Mouse (Mus musculus) C2C12 (cell line): ENCODE data around the gene Acd.

Experiments used
- CEBPB ChIP-seq: IDR thresholded peaks from one replicate; pipeline ENCODE4 v1.6.1; 2011; ENCODE audit warnings: low read depth, mild to moderate bottlenecking, control low read depth, moderate library complexity
- CTCF ChIP-seq: IDR thresholded peaks from one replicate; pipeline ENCODE4 v1.5.1; 2011; ENCODE audit not compliant: control insufficient read depth, insufficient read depth, insufficient read length
- MAX ChIP-seq: IDR thresholded peaks from one replicate; pipeline ENCODE4 v1.6.1; 2011; ENCODE audit warnings: mild to moderate bottlenecking, control low read depth
- MYOD1 ChIP-seq: IDR thresholded peaks from one replicate; pipeline ENCODE4 v1.6.1; 2011; ENCODE audit warnings: low read depth; ENCODE audit not compliant: control insufficient read depth, insufficient read length
- USF1 ChIP-seq: IDR thresholded peaks from one replicate; pipeline ENCODE4 v1.6.1; 2011; ENCODE audit warnings: low read depth, mild to moderate bottlenecking, control low read depth, moderate library complexity

DNA sequence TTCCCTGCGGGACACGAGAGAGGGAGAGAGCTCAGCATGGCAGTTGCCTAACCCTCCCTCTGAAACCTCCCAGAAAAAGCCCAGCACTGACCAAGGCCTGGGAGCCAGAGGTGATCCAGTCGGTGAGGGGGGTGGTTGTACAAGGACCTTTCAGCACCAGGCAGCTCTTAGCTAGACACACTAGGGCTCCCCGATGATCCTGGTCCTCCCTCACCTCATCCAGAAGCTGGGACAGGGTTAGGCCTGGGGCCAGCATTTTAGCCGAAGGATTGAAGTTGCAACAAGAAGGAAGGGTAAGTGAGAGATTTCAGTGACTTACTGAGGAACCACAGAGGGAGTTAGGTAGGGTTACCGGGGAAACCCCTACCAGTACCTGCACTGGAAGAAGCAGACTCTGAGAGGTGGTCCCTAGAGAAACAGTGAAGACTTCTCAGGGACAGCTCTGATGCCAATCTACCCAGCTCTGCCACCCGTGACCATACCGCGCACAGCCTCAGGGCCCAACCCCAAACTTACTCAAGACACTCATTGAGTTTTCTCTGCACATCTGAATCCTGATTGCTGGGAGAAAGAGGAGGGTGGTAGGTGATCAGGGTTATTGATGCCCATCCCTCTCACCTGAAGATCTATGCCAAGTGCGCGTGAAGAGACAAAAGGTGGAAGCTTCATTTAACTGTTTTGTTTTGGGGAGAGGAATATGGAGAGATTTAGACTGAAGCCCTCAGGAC, 1.2 kb downstream of the Acd start:
- TF ChIP-seq CTCF (no peak), USF1 (no peak), MAX (no peak), MYOD1 (no peak), CEBPB (no peak)
